Mouse (Mus musculus) C2C12 (cell line): ENCODE results near the gene Arhgef10l. TPM values are rescaled to one million over a fixed set of nuclear protein-coding genes. Genes with fewer than 3 reads are reported as not detected.

Source experiments
- H3K27me3 ChIP-seq: one replicate; pipeline ENCODE4 v1.6.1; 2011; ENCODE audit not compliant: control insufficient read depth, insufficient read depth, insufficient read length
- H3K36me3 ChIP-seq: one replicate; pipeline ENCODE4 v1.6.1; 2011; ENCODE audit not compliant: control insufficient read depth, insufficient read depth
- H3K4me3 ChIP-seq: one replicate; pipeline ENCODE4 v1.5.1; 2011; ENCODE audit warnings: mild to moderate bottlenecking, control low read depth; ENCODE audit not compliant: poor library complexity, insufficient read depth, severe bottlenecking
- H3K79me2 ChIP-seq: one replicate; pipeline ENCODE4 v1.6.1; 2011; ENCODE audit not compliant: control insufficient read depth, insufficient read depth
- H3K79me3 ChIP-seq: one replicate; pipeline ENCODE4 v1.6.1; 2011; ENCODE audit warnings: low read depth, control low read depth
- H3ac ChIP-seq: one replicate; pipeline ENCODE3; 2011; ENCODE audit warnings: low read depth; ENCODE audit not compliant: control insufficient read depth, insufficient read length
- CEBPB ChIP-seq: IDR thresholded peaks from one replicate; pipeline ENCODE4 v1.6.1; 2011; ENCODE audit warnings: low read depth, mild to moderate bottlenecking, control low read depth, moderate library complexity
- CTCF ChIP-seq: IDR thresholded peaks from one replicate; pipeline ENCODE4 v1.5.1; 2011; ENCODE audit not compliant: control insufficient read depth, insufficient read depth, insufficient read length
- FOSL1 ChIP-seq: IDR thresholded peaks from one replicate; pipeline ENCODE4 v1.8.0; 2011; ENCODE audit warnings: mild to moderate bottlenecking, low read length; ENCODE audit not compliant: poor library complexity, insufficient read depth, severe bottlenecking
- MAX ChIP-seq: IDR thresholded peaks from one replicate; pipeline ENCODE4 v1.6.1; 2011; ENCODE audit warnings: mild to moderate bottlenecking, control low read depth
- MYOD1 ChIP-seq: IDR thresholded peaks from one replicate; pipeline ENCODE4 v1.6.1; 2011; ENCODE audit warnings: low read depth; ENCODE audit not compliant: control insufficient read depth, insufficient read length
- MYOG ChIP-seq: IDR thresholded peaks from one replicate; pipeline ENCODE4 v1.6.1; 2011; ENCODE audit not compliant: control insufficient read depth, insufficient read length; ENCODE audit errors: extremely low read depth
- USF1 ChIP-seq: IDR thresholded peaks from one replicate; pipeline ENCODE4 v1.6.1; 2011; ENCODE audit warnings: low read depth, mild to moderate bottlenecking, control low read depth, moderate library complexity
- polyA plus RNA-seq: library from polyadenylated mRNA; unstranded; fragments of >200 nt; fragmentation: generic; extraction: Trizol; gene quantifications from one replicate; pipeline ENCODE4 v1.2.1, GENCODE M21; 2012; ENCODE audit warnings: missing spikeins

Arhgef10l gene
- polyA plus RNA-seq, 1 experiment: 27.8 TPM

GRCm38 (mm10) chr4:140491555-140491954 lies 174.3 kb downstream of the Arhgef10l start:
- Histone ChIP-seq H3K27me3 (peaks cover 20% of the 10 kb centered on the region), H3K79me3 (no peaks in the 10 kb centered on the region), H3ac (no peak overlapping the region), H3K79me2 (no peaks in the 10 kb centered on the region), H3K4me3 (no peak overlapping the region), H3K36me3 (no peaks in the 10 kb centered on the region)
- TF ChIP-seq FOSL1: no peak
- TF ChIP-seq MYOD1: no peak
- no peak for TF ChIP-seq CEBPB
- no peak for TF ChIP-seq CTCF
- no peak for TF ChIP-seq MAX
- TF ChIP-seq MYOG: no peak
- no peak for TF ChIP-seq USF1

DNA sequence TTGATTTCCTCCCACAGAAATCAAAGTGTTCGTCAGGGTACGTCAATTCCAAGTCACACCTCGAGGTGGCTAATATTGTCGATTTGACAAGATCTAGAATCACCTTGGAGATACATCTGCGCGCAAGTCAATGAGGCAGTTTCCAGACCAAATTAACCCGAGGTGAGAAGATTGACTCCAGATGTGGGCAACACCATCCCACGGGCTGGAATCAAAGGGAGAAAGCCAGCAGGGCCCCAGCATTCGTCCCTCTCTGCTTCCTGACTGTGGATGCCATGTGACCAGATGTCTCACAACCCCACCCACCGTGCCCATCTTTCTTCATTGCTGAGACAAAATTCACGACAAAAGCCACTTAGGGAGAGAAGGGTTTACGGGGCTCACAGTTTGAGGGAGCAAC lies 180.4 kb downstream of the Arhgef10l start:
- TF ChIP-seq MYOD1 (no peak), CTCF (no peak), CEBPB (no peak), MYOG (no peak)
- Histone ChIP-seq H3K79me3 (no peaks in the 10 kb centered on the region), H3K4me3 (no peak overlapping the region), H3K36me3 (no peaks in the 10 kb centered on the region), H3ac (no peak overlapping the region), H3K79me2 (no peaks in the 10 kb centered on the region), H3K27me3 (peaks cover 15% of the 10 kb centered on the region)

- no peak overlapping the region for H3ac ChIP-seq
These were observed 182.7 kb downstream of the Arhgef10l start for GRCm38 (mm10) chr4:140483134-140483533.

DNA sequence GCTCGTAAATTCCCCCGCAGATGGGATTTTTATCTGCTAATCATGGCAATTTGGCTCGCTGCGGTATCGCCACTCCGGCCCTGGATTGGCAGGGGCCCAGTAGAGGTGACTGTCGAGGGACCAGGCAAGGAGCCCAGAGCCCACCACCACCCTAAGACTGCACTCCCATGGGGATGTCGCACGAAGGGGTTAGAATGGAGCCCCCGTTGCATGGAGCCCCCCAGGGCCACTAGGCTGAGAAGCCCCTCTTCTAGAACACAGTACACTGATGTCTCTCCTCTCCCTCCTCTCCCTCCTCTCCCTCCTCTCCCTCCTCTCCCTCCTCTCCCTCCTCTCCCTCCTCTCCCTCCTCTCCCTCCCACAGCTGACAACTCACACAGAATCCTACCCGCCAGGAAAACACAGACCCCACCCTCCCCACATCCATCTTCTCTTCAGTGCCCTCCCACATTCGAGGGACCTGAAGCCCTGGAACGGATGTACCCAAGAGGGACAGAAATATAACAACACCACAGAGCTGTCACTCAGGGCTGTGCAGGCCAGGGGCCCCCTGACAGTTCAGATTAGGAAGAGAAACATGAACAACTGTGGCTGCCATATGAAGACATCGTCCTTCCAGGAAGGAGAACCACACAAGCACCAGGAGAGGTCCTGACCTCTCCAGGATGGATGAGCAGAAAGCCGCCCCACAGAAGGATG lies 185.3 kb downstream of the Arhgef10l start:
- H3K79me2 ChIP-seq: no peaks in the 10 kb centered on the region
- no peaks in the 10 kb centered on the region for H3K79me3 ChIP-seq
- TF ChIP-seq CEBPB (no peak), MYOD1 (no peak), FOSL1 (no peak), USF1 (no peak), CTCF (no peak), MAX (no peak), MYOG (no peak)

More at GRCm38 (mm10) chr4:140483134-140483533, 182.7 kb downstream of the Arhgef10l start:
- H3K27me3 ChIP-seq: peaks cover 18% of the 10 kb centered on the region
- no peaks in the 10 kb centered on the region for H3K79me2 ChIP-seq
- H3K36me3 ChIP-seq: no peaks in the 10 kb centered on the region
- no peak for TF ChIP-seq MYOG
- no peak for TF ChIP-seq USF1
- no peak for TF ChIP-seq MYOD1
- no peak for TF ChIP-seq MAX
- no peak for TF ChIP-seq CTCF
- TF ChIP-seq FOSL1: no peak
- TF ChIP-seq CEBPB: no peak
- no peaks in the 10 kb centered on the region for H3K79me3 ChIP-seq
- H3K4me3 ChIP-seq: no peak overlapping the region

GRCm38 (mm10) chr4:140475194-140475593 lies 190.6 kb downstream of the Arhgef10l start:
- Histone ChIP-seq H3K36me3 (no peaks in the 10 kb centered on the region), H3K27me3 (peaks cover 17% of the 10 kb centered on the region), H3K79me2 (no peaks in the 10 kb centered on the region), H3K4me3 (no peak overlapping the region), H3ac (no peak overlapping the region), H3K79me3 (no peaks in the 10 kb centered on the region)
- TF ChIP-seq CEBPB (no peak), MAX (no peak), CTCF (no peak), FOSL1 (no peak), USF1 (no peak), MYOD1 (no peak), MYOG (no peak)

More for the DNA sequence above, 185.3 kb downstream of the Arhgef10l start:
- Histone ChIP-seq H3K4me3 (no peak overlapping the region), H3K36me3 (no peaks in the 10 kb centered on the region), H3ac (no peak overlapping the region), H3K27me3 (peaks cover 18% of the 10 kb centered on the region)
